Mouse (Mus musculus) hematopoietic stem cell, adult 5-6 weeks (primary cell): ENCODE measurements around the gene Cd180. TPM values are rescaled to one million over a fixed set of nuclear protein-coding genes. Genes with fewer than 3 reads are reported as not detected.

ENCODE experiments used
- ATAC-seq, 2 experiments: fragments of 125-278 bp in 1 of 2; replicated peaks in 1 of 2; 2 replicates each; pipeline ENCODE4 v1.8.0; 2016 to 2017; ENCODE audit warnings: inconsistent platforms in 2 of 2, mild to moderate bottlenecking in 2 of 2, moderate number of reproducible peaks in 2 of 2, low read depth in 1 of 2, moderate TSS enrichment in 1 of 2; ENCODE audit not compliant: low FRiP score in 2 of 2, poor library complexity in 2 of 2, severe bottlenecking in 2 of 2, insufficient read depth in 1 of 2, low TSS enrichment in 1 of 2
- total RNA-seq: library from RNA; stranded (forward); fragments of 172-1452, 232-1000 nt; gene quantifications from 2 replicates; pipeline ENCODE4 v1.2.3, GENCODE M21; 2017

The Cd180 gene
- total RNA-seq, 1 experiment from 2014 or later = 15.1 TPM

GRCm38 (mm10) chr13:102758021-102758420 is 64.7 kb downstream of the Cd180 start:
- no peak for ATAC-seq

GRCm38 (mm10) chr13:102761410-102761809 is 68.1 kb downstream of the Cd180 start:
- ATAC-seq = peak; percentile 45 to 56; a peak in 3 of 4 replicates

- ATAC-seq = no peak
These were observed 68.8 kb downstream of the Cd180 start for GRCm38 (mm10) chr13:102762203-102762602.

GRCm38 (mm10) chr13:102764218-102764617 is 70.9 kb downstream of the Cd180 start:
- no peak for ATAC-seq

- no peak for ATAC-seq
These were observed 71.9 kb downstream of the Cd180 start for GRCm38 (mm10) chr13:102765216-102765615.

- no peak for ATAC-seq
These were observed 73.8 kb downstream of the Cd180 start for GRCm38 (mm10) chr13:102767110-102767509.

GRCm38 (mm10) chr13:102768512-102768911 is 75.2 kb downstream of the Cd180 start:
- ATAC-seq = no peak

GRCm38 (mm10) chr13:102770194-102770593 is 76.8 kb downstream of the Cd180 start:
- ATAC-seq = no peak

DNA sequence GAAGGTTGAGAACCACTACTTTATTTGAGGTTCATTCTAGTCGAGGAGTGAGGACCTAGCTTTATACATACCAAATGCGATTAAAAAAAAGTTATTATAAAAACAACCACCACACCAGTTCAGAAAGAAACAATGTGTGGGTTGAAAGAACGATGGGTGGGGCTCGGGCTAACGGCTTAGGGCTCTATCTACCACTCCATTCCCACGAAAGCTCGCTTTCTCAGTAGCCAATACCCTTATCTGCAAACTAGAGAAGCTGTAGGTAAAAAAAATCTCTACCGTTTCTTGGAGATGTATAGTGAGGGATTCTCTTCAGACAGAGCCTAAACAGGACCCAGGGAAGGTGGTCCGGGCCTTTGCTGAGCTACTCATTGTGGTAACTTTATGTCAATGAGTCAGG is 79.8 kb downstream of the Cd180 start:
- ATAC-seq = no peak

GRCm38 (mm10) chr13:102774786-102775201 is 81.4 kb downstream of the Cd180 start:
- ATAC-seq = no peak

DNA sequence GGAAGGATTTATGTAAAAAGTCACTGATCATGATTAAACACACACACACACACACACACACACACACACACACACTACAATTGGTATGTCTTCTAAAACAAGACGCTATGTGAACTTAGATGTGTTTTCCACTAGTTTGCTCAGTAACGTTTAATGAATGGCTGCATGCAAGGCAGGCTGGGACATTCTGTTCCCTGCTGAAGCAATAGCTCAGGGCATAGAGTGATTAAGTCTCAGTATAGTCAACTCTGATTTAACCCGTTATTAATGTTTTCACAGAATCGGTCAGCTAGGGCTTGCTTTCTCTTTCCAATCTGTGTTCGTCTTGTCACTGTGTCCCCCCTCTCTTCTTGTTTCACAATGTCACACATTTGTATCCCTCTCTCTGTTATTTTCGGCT is 82.1 kb downstream of the Cd180 start:
- no peak for ATAC-seq

DNA sequence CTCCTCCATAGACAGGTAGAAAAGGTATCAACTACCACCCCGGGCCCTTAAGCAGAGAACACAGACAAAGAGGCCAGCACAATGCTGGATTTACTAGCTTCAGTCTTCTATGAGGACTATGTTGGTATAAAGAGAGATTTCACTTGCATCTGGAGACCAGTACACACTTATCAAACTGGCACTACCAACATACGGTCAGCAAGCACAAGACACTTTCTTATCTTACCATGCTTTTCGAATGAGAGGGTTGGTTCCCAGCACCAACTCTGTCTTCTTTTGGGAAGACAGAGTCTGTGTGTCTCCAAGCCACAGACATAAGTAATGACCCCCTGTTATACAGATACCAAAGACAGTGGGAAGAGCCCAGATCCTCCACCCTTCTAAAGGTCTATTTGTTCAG is 85.5 kb downstream of the Cd180 start:
- no peak for ATAC-seq

GRCm38 (mm10) chr13:102779275-102779674 is 85.9 kb downstream of the Cd180 start:
- no peak for ATAC-seq

GRCm38 (mm10) chr13:102783531-102784310 is 90.4 kb downstream of the Cd180 start:
- no peak for ATAC-seq

GRCm38 (mm10) chr13:102786666-102787230 is 93.4 kb downstream of the Cd180 start:
- no peak for ATAC-seq
